Mouse (Mus musculus): ENCODE measurements at regions not wholly inside any gene's neighbourhood (a gene's known extent, or its start where the extent isn't known, plus 50 kb on each side); places are given as distances from the start of the nearest gene placed in this dataset.

DNA sequence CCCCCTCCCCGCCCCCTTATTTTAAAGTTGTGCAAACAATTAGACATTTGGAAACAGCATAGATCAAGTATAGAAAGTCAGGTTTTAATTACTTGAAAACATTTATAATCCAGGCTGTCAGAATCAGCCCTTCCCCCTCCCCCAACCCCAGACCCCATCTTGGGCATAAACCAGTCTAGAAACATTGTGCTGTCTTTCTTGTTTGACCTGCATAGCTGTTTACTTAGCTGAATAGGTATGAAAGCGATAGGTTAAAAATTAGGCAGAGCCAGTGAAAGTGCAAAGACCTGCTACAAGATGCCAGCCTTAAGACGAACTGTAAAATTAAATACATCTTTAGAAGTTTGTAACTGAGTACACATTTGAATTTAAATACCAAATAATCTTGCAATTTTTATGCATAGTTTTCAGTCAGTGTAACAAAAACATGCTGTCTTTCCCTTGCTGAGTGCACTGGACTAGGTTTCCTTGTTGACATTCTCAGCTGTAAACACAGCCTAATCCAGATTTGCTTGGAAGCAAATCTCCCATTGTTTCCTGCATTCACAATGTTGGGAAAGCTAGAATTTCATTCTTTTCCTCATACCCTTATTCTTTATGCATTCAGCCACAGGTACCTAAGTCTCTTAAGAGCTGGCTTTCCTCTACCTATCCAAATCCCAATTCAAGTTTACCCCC lies 234.2 kb upstream of the Tbx18 start:
- DNase-seq, result no peak

DNA sequence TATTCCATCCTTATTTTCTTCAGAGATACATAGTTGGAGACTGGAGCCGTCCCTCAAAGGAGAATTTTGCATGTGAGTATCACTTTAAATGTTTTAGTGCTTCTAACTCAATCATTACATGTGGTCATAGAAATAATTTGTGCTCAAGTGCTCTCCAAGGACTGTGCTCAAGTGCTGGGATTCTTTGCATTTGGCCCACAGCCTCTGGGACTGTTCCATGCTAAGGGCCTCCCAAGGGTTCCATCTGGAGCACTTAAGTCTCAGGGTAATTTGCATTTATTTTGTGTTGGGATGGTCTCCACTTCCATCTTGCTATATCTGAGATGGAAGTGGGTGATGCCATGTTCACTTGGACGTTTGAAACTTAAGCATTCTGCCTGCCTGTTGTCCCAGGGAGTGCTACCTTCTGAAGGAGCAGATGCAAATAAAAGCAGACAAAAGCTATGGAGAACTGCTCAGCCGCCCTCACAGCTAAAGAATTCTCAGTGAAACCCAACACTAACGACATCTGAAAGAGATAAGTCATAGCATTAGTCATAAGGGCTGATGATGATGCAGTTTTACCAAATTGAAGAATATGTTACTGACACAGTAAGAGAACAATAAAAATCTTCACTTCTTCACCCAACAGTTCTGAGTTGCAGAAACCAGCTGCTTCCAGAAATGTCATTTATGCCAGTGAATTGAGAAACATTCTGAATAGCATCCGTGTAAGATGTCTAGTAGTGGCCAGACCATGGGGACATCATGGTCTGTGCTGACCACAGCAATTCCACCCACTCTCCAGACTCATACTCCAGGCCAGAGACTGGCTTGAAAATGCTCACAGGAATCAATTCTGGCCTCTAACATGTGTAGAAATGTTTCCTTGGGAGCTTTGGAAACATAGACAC lies 237.4 kb upstream of the Tbx18 start:
- DNase-seq, result no peak

DNA sequence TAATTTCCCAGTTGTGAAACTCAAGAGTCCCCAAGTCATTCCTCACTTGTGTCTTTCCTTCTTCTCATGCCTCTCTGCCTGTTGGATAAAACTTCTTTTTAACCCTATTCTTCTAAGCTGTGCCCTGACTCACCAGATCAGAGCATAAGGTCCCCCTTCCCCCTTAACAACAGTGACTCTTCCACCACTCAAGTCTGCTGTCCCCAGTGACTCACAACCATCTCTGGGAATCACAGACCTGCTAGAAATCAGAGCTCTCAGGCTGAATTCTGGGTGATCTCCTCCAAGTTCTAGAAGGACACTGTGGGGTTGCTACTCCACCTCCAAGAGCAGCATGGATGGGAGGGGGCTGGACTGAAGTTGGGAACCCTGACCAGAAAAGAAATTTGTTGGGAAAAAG lies 239.5 kb upstream of the Tbx18 start:
- DNase-seq, result no peak

DNA sequence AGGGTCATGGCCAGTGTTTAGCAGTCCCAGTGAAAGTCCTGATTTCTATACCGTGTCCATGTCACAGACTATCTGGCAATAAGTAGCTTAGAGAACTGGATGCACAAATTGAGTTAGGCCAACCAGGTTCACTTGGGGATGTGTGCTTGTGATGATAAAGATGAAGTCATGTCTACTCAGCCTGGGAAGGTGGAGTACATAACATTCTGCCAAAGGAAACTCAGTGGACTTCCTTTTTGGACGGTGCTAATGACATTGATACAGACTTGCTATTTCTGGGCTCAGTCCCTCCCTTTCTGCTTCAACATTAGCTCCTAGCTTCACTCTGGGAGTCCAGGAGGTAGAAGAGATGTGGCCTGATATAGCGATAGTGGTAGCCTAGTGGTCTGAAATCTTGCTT lies 240.7 kb upstream of the Tbx18 start:
- DNase-seq, result no peak

DNA sequence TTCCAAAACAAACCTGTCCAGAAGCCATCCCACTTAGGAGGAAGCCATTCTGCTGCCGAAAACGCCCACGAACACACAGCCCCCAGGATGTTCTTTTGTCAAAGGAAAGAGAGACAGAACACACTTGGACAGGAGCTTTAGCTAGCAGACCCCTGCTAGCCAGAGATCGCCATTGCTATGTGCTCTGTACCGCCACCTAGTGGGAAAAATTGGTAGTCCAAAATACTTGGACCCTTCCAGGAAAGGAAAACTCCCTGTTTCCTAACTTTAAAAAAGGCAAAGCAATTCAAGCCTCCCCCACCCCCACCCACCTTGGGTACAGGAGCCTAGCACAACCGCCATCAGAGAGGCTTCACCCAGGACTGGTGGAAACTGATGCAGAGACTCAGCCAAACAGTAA lies 242.5 kb upstream of the Tbx18 start:
- DNase-seq, result no peak

DNA sequence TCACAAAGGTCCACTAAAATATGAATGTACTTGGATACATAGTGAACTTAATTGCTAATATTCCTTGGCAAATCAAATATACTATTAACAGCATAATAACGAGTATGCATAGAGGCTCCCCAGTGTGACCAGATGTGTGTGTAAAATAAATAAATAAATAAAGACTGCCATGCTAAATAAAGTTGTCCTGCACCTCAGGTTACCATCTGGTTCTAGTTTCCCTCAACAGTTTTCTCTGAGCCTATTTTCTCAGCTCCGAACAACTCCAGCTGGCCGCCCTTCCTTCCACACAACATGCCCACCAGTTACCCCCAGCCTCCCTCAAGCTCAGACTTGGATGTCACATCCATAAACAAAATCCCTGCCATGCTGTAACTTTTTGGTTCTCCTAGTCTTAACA lies 253.8 kb upstream of the Tbx18 start:
- DNase-seq, result no peak

DNA sequence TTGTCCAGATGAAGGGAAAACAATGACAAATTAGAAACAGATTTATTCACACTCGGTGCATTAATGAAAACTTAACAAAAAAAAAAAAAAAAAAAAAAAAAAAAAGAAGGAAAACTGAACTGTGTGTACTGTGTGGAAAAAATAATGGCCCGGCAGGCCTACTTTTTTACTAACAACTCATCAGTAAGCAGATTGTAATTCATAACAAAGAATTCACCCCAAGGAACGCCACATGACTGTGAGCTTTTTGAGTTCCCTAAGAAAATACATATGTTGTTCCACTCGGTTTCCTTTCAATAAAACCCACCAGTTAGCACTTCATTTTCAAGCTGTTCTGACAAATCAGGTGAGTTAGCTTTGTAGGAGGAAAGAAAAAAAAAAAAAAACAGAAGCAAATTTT lies 254.4 kb upstream of the Tbx18 start:
- DNase-seq, result no peak

DNA sequence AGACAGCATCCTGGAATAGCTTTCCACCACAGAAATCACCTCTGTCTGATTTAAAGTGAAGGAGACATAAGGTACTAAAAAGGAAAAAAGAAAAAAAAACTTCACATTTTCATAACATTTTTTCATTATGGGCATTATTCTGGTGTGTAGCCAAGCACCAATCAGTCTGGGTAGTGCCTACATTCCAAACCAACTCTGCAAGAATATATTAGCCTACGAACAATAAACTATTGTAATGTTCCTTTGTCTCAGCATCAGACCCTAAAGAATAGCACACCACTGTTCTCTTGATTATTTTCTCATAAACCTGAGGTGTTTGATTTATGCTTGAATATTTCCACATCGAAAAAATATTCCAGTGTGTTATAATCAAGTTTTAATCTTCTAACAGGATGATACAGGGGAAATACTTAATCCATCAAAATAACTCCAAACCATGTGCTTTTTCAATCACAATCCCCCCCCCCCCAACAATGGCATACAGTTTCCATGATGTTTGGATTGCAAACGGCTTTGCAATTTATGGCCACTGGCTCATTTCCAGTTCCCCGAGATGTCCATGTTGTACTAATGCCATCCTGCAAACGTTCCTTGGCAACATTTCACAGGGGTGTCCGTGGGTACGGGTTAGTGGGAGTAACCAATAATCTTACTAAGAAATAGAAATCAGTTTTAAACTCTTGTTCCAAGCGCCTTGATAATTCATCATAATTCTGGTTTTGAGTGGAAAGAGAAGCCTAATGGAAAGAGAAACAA lies 275.1 kb upstream of the Tbx18 start:
- DNase-seq, result no peak

DNA sequence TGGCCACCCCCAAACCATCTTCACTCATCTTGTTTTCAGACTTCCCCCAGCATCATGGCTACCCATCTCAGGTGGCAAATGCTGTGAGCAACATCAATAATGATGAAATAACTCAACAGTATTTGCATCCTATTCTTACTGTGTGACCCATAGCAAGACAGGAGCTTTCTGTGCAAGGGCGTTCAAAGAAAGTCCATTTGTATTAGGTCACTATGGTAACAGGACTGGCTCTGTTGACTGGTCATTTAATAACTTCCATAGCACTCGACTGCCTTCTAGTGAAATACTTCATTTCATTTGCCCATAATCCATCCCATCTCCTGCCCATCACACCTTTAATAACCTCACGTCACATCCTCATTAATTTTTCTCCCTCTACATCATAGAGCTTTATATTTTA lies 292.7 kb upstream of the Tbx18 start:
- no peak for DNase-seq

DNA sequence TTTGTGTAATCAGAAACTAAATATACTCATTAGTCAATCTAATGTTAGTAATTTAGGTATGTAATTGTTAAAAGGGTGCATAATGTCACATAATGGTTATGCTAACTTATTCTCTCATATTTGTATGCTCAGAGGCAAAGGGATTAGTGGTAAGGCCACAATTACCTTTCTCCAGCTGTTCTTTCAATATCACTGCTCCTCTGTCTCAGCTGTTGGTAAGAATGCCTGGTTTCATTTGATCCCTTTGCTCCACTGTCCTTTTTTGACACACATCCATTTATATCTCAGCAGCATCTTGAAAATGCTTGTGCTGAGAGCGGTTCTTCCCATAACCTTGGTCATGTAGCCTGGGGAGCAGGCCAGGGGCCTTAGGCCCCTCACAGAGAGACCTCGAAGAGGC lies 294.9 kb upstream of the Tbx18 start:
- DNase-seq, result no peak

DNA sequence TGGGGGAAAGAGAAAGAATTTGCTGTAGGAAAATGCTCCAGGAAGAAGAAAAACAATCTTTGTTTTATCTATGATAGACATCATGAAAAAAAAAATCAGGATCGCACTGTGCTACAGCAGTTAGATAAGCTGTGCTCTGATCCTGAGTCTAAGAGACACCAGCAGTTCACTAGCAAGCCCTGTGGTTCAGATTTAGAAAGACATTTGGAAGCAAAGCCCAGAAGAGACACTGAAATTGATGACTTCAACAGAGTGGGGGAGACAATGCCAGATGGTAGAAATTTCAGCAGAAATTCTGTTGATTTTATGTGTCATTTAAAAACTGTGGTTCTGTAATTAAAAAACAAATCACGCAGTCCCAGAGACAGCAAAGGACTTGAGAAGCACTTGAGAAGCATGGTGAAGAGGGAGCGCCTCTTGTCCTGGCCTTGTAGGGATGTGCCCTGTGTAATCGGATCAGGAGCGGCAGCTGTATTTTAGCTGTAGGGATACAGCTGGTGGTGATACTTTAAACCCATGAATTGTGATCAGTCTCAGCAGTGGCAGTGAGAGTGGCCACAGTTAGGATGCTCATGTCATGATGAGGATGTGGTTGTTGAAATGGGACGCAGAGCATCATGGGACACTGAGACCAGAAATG lies 296.4 kb upstream of the Nt5e start:
- no peak for DNase-seq

DNA sequence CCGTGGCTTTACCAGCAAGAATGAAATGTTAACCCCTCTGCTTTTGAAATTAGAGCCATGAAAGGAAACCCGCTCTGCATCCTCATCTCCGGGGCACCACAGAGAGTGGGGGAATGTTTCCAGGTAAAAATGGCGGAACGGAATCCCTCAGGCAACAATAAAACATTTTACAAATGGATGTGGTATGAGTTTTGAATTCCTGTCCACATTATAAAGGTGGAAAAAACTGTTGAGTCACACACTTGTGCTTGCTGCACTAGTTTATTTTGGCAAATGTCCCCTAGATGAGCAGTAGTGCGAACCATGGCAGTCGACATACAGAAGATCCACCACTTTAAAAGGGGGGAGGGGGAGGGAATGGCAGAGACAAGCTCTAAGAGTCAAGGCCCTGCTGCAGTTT lies 289.4 kb upstream of the Nt5e start:
- DNase-seq, result no peak

DNA sequence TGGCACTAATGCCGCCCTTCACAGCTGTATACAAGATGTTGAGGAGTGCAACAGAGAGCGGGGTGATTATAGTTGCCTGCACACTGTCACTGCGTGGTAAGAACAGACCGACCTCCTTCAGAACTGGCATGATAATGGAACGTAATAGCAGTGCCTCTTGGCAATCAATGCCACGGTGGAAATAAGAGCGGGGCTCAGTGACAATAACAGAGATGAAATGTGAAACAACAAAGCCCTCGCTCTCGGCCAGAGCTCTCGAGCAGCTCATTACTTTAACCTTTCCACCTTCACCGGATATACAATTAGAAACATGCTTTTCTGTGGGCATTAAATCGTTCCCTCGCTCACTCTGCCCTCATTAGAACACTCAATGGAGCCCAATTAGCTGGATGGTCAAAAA lies 277.7 kb upstream of the Nt5e start:
- DNase-seq, result no peak

DNA sequence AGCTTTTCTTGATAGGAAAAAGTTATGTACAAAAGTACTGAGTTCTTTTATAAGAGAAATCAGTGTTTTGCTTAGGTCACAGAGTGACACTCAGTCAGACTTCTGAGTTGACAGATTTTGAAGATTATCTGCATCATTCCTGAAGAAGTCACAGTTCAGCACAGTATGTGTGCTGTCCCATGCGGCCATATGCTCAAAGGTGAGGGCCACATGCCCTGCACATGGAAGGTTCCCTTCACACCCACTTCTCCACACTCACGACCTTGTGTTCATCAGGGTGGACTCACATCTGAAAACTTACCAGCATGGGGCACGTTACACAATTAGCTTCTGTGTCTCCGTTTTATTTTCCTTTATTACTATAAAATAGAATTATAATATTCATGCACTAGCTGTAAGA lies 277.2 kb upstream of the Nt5e start:
- DNase-seq, result no peak

DNA sequence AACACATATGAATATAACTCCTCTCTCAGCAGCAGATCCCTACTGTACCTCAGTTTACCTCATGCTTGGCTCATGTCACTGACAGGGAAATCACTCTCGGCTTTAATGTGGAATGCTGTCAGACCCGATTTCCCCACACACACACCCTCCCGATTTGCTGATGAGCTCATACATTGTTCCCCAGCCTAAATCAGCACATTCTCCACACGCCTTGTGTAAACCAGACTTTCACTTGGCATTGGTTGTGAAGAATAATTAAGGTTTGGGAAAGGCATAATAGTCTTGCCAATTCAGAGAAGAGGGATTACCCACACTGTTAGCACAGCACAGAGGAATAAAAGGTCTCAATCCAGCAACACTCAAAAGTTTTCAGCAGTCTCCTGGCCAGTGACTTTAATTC lies 268.4 kb upstream of the Nt5e start:
- no peak for DNase-seq

DNA sequence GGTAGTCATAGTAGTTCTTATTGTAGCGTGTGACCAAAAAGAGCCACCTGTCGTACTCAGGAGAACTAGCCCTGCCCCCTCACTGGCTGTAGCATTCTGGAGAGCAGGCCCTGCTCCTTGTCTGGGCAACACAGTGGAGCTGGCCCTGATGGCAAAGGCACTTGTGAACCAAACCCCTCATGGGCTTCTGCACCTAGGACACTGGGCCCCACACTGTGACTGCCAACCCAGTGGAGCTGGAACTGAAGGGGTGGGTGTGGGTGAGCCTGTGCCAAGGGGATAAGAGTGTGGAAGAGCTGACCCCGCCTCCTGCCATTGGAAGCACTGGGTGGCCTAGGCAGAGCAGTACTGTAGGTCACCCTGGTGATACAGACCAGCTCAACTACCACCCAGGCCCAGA lies 268.0 kb upstream of the Nt5e start:
- DNase-seq, result no peak

DNA sequence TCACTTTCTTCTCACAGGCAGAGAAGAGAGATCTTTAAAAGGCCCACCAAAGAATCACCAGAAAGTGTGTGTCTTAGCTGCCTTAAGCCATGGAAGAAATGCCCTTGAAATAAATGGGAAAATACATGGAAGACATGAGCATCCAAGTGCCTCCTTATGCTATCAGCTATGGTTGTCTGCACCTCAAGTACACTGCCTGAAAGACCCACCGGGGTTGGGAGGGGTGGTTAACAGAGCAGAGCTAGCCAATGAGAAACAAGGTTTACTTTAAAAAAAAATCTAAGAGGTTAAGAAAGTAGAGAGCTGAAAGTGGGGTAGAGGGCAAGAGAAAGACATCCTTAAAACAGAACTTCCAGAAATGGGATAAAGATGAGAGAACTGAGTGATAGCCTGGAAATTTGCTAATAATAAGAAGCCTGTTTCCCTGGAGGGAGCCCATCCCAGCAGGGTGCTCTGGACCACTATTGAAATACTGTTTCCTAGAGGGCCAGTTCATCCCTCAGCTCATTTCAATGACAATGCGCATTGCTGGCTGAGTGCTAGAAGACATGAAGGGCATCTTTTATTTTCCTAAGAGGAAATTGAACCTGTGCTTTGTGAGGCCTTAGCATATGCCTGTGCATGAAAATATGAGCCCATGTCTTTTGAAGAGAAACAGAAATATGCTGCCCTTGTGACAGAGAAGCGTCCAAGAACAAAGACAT lies 262.9 kb upstream of the Nt5e start:
- DNase-seq, result no peak

DNA sequence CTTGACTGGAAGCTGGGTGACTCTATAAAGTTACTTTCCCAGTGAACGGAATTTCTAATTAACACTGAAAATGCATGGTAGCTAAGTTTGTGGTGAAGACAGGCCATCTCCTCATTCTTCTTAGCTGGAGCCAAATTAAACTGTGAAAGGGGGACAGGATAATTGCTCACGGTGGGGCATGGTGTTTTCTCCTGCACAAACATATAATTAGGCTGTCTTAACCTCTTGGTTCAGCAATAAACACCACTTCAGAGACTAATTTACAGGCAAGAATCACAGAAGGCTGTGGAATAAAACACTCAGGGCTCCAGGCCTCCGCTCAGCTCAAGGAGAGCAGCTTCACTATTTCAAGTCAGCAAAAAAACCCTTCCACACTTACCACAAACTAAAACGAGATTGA lies 261.9 kb upstream of the Nt5e start:
- DNase-seq, result no peak

DNA sequence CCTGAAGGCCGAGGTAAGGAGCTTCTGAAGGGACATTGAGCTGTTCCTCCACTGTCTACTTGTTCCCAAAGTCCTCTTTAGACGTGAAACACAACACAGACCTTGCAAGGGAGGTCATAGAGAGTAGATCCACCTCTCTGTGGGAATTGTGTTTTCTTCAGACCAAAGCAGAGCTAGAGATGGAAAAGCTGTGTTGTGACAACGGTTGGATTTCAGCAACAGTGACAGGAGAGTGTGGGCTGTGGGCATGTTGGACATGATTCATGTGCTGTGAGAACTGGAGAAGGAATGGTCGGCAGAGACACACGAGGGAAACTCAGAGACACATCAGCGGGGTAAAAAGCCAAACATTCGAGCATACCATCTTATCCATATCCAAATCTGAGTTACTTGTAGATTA lies 261.2 kb upstream of the Nt5e start:
- DNase-seq, result no peak

DNA sequence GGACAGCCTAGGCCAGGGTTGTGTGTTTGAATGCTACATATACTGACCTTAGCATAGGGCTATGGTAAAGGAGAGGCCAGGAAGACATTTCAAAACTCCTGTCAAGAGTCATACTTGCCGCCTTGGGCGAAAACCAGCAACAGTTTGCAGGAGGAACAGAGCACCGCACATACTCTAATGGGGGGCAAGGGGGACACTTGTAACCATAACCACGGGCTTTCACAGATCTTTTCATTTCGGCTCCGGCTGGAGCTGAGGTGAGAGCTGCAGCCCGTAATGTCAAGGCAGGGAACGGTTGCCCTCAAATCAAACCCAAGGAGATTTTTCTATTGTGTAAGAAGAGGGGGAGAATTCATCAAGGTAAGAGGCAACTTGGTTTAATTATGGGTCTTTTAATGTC lies 258.7 kb upstream of the Nt5e start:
- DNase-seq, result no peak

DNA sequence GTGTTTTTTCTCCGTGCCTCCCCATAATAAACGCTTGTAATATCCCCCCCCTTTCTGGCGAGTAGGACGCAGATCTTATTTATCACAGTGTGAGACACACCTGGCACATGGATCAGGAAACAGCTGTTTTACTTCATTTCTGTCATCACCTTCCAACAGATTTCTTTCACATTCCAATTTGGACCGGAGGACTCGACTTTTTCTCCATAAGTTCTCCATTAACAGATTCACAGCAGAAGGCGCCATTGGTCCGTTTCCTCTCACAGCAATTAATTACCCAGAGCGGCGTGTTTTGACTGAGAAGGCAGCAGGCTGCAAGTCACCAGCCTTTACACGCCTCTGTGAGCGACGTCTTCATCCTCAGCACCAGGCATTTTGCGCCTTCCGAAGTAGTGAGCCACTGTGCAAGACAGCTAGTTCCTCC lies 258.1 kb upstream of the Nt5e start:
- no peak for DNase-seq

DNA sequence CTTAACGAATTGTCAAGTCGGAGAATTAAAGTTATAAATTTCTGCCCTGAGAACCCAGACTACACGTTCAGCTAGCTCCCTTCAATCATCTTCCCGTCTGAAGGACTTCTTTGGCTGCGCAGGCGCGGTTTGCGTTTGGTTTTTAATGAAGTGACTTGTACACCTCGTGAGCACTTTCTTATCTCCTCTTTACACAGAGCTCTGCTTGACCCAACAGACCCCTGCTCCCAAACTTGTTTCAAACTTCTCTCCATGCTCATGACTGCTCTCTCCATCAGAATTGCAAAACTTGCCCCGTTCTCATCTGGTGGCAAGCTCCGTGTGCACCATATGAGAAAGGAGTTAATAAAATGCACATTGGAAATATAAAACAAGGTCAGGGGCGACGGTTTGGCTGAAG lies 257.2 kb upstream of the Nt5e start:
- no peak for DNase-seq

DNA sequence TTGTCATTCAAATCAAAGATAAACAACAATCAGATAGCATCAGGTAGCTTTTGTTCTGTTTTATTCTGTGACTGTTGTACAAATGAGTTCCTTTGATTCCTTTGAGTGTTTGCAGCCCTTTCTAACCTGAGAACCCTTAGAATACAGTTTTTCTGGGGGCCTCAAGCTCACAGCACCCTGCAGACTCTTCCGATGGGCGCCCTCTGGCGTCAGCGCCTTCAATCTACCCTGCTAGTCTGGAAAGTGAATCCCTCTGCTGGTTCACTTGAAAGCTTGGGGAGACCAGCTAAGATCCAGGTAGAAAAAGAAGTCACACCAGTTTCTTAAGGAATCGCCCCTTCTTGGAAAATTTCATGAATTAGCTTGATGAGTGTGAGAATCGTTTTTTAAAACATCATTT lies 253.8 kb upstream of the Nt5e start:
- no peak for DNase-seq
